Mouse (Mus musculus) kidney, adult 8-10 months (tissue): Measurements from ENCODE around the gene Crisp4.

ENCODE experiments used
- DNase-seq, 2 experiments: peaks; one replicate each; pipeline ENCODE4 v3.0.0; 2022

The Crisp4 gene

GRCm38 (mm10) chr1:18145802-18146201, at the start of gene Crisp4:
TSS of gene Crisp4 (minus strand) at chr1:18145902.
- no peak for DNase-seq

- DNase-seq = no peak
Measured at GRCm38 (mm10) chr1:18191719-18192118, 46.0 kb upstream of the Crisp4 start.

- DNase-seq = no peak
Measured at GRCm38 (mm10) chr1:18190714-18191712, 45.3 kb upstream of the Crisp4 start.

GRCm38 (mm10) chr1:18181167-18181566, 35.5 kb upstream of the Crisp4 start:
- DNase-seq = no peak

- DNase-seq = no peak
Measured at GRCm38 (mm10) chr1:18170573-18170972, 24.9 kb upstream of the Crisp4 start.

GRCm38 (mm10) chr1:18168261-18168660, 22.6 kb upstream of the Crisp4 start:
- DNase-seq = no peak

GRCm38 (mm10) chr1:18159082-18159481, 13.4 kb upstream of the Crisp4 start:
- DNase-seq = no peak

- DNase-seq = no peak
Measured at GRCm38 (mm10) chr1:18148211-18148610, 2.5 kb upstream of the Crisp4 start.

- no peak for DNase-seq
Measured at GRCm38 (mm10) chr1:18131691-18132090, 14.0 kb downstream of the Crisp4 start.

- DNase-seq = no peak
Measured at GRCm38 (mm10) chr1:18129983-18130382, 15.7 kb downstream of the Crisp4 start.

GRCm38 (mm10) chr1:18106720-18107355, 38.9 kb downstream of the Crisp4 start:
- no peak for DNase-seq

GRCm38 (mm10) chr1:18105866-18106529, 39.7 kb downstream of the Crisp4 start:
- DNase-seq = no peak

- DNase-seq = no peak
Measured at GRCm38 (mm10) chr1:18105029-18105865, 40.5 kb downstream of the Crisp4 start.
